Mouse (Mus musculus) cerebellum, adult 2 months (tissue): ENCODE results near the gene Gm10322.

Experiments
- CTCF ChIP-seq: fragments of 200-500 bp; IDR thresholded peaks from 2 replicates; pipeline ENCODE4 v1.5.1; 2011; ENCODE audit warnings: low read depth, mild to moderate bottlenecking, control low read depth, low read length, moderate library complexity, borderline replicate concordance; ENCODE audit not compliant: insufficient read depth
- POLR2A ChIP-seq: fragments of 200-500 bp; IDR thresholded peaks from 2 replicates; pipeline ENCODE4 v1.6.1; 2011; ENCODE audit warnings: low read length, control low read depth, borderline replicate concordance; ENCODE audit not compliant: insufficient read depth

- TF ChIP-seq CTCF, result no peak
- TF ChIP-seq POLR2A, result no peak
Measured at GRCm38 (mm10) chr10:59569481-59569869, 46.4 kb upstream of the Gm10322 start.
